Mouse (Mus musculus) ES-Bruce4 (cell line): ENCODE results near the gene Gm906. TPM values are rescaled to one million over a fixed set of nuclear protein-coding genes. Genes with fewer than 3 reads are reported as not detected.

Experiments used
- polyA plus RNA-seq: library from polyadenylated mRNA; stranded (reverse); fragments of >200 nt; gene quantifications from 2 replicates; pipeline ENCODE4 v1.2.4, GENCODE M21; 2011; ENCODE audit warnings: low read depth; ENCODE audit not compliant: missing spikeins, insufficient read depth, insufficient read length

The Gm906 gene
- polyA plus RNA-seq, 1 experiment, result not detected

Other genes with a start within 250 kb of the Gm906 start
- 18.8 and 27.5 TPM in 2 replicates for gene Fbxw17, start 167.6 kb upstream of the Gm906 start, polyA plus RNA-seq
- gene Gm47429, start 193.6 kb upstream of the Gm906 start, polyA plus RNA-seq, result not detected in 2 replicates
- gene Nutm2, start 217.0 kb upstream of the Gm906 start, polyA plus RNA-seq, result not detected in 2 replicates